ENCODE assay signal across 11 mouse cellular contexts in genomic region chr10:80899074-80899473, GRCm38 (mm10). TPM values are rescaled to one million over a fixed set of nuclear protein-coding genes. Genes with fewer than 3 reads are reported as not detected.
A peak's percentile ranks its signal among the peaks of the same experiment; 100 is the strongest.
DNase-seq lines count a peak whose midpoint lies in the region; ATAC-seq and TF ChIP-seq lines count a peak whose summit lies in the region.
"Had no signal": no experiment of that assay in that cellular context is flagged by ENCODE, and none has a peak within 500 bp of the region (broad histone marks: within the 10 kb centered on the region; RNA-seq: fewer than 3 reads in every experiment).

No protein-coding gene starts in this region.

- WGBS in forebrain, embryonic 11.5 days = 89% methylated on average over 8 of the region's 8 CpGs
- 87% methylated on average over 8 of the region's 8 CpGs for WGBS in forebrain, embryonic 16.5 days
- 87% methylated on average over 8 of the region's 8 CpGs for WGBS in forebrain, embryonic 15.5 days
- WGBS in liver, embryonic 15.5 days (ENCODE audit: insufficient replicate concordance) = 77% methylated on average over 8 of the region's 8 CpGs

- TF ChIP-seq CTCF in E14TG2a.4 (conservative IDR thresholded peaks at IDR 0.05; ENCODE audit: low read length) = no peak

- peaks cover 8% of the 10 kb centered on the region for H3K4me1 ChIP-seq in forebrain, embryonic 11.5 days (replicated peaks; ENCODE audit: control insufficient read depth, insufficient read depth, low read length)
- H3K4me1 ChIP-seq in forebrain, embryonic 16.5 days (replicated peaks; ENCODE audit: control insufficient read depth, insufficient read depth, low read length) = peaks cover 14% of the 10 kb centered on the region
- peaks cover 71% of the 10 kb centered on the region for H3K4me1 ChIP-seq in E14TG2a.4 (replicated peaks; ENCODE audit: low read depth, low read length)
- peaks cover 17% of the 10 kb centered on the region for H3K4me1 ChIP-seq in forebrain, embryonic 15.5 days
- H3K4me1 ChIP-seq in liver, embryonic 15.5 days (replicated peaks) = peaks cover 23% of the 10 kb centered on the region

- H3K9me3 ChIP-seq in forebrain, embryonic 11.5 days (ENCODE audit: control insufficient read depth, low read length) = no peaks in the 10 kb centered on the region
- no peaks in the 10 kb centered on the region for H3K9me3 ChIP-seq in forebrain, embryonic 16.5 days (ENCODE audit: control insufficient read depth, low read length)
- no peaks in the 10 kb centered on the region for H3K9me3 ChIP-seq in E14TG2a.4 (ENCODE audit: low read length)
- no peaks in the 10 kb centered on the region for H3K9me3 ChIP-seq in forebrain, embryonic 15.5 days
- no peaks in the 10 kb centered on the region for H3K9me3 ChIP-seq in liver, embryonic 15.5 days (replicated peaks)

- peak overlapping the region; percentile 84; the same call in 1 of the 2 replicates for H3K4me3 ChIP-seq in forebrain, embryonic 11.5 days (ENCODE audit: low read depth, low read length)
- no peak overlapping the region for H3K4me3 ChIP-seq in forebrain, embryonic 16.5 days (replicated peaks; ENCODE audit: low read length)
- H3K4me3 ChIP-seq in E14TG2a.4 (replicated peaks; ENCODE audit: low read length) = peak overlapping the region; percentile 98
- peak overlapping the region; percentile 69; the same call in 1 of the 2 replicates for H3K4me3 ChIP-seq in forebrain, embryonic 15.5 days
- H3K4me3 ChIP-seq in liver, embryonic 15.5 days (replicated peaks) = peak overlapping the region; percentile 99; the same call in 1 of the 2 replicates

- no peaks in the 10 kb centered on the region; the same call in 1 of the 2 replicates for H3K36me3 ChIP-seq in forebrain, embryonic 11.5 days (ENCODE audit: control insufficient read depth, insufficient read depth, low read length)
- peaks cover 11% of the 10 kb centered on the region for H3K36me3 ChIP-seq in forebrain, embryonic 16.5 days (ENCODE audit: control insufficient read depth, insufficient read depth)
- peaks cover 52% of the 10 kb centered on the region for H3K36me3 ChIP-seq in E14TG2a.4 (ENCODE audit: insufficient read depth, low read length)
- peaks cover 25% of the 10 kb centered on the region for H3K36me3 ChIP-seq in forebrain, embryonic 15.5 days
- peaks cover 33% of the 10 kb centered on the region for H3K36me3 ChIP-seq in liver, embryonic 15.5 days (replicated peaks)

- H3K27me3 ChIP-seq in forebrain, embryonic 11.5 days (ENCODE audit: control insufficient read depth, insufficient read depth, low read length) = no peaks in the 10 kb centered on the region
- no peaks in the 10 kb centered on the region for H3K27me3 ChIP-seq in forebrain, embryonic 16.5 days (replicated peaks; ENCODE audit: control insufficient read depth, insufficient read depth, low read length)
- no peaks in the 10 kb centered on the region; the same call in 1 of the 2 replicates for H3K27me3 ChIP-seq in E14TG2a.4 (ENCODE audit: insufficient read depth, low read length)
- no peaks in the 10 kb centered on the region for H3K27me3 ChIP-seq in forebrain, embryonic 15.5 days
- H3K27me3 ChIP-seq in liver, embryonic 15.5 days = no peaks in the 10 kb centered on the region

- no peak overlapping the region for H3K9ac ChIP-seq in forebrain, embryonic 11.5 days (ENCODE audit: low read length)
- no peak overlapping the region for H3K9ac ChIP-seq in forebrain, embryonic 16.5 days (replicated peaks; ENCODE audit: low read depth, low read length)
- H3K9ac ChIP-seq in forebrain, embryonic 15.5 days (replicated peaks) = peak overlapping the region; percentile 70; the same call in 1 of the 2 replicates
- no peak overlapping the region; the same call in 1 of the 2 replicates for H3K9ac ChIP-seq in liver, embryonic 15.5 days

- DNase-seq in forebrain, embryonic 11.5 days (ENCODE audit: low spot score) = no peak
- no peak for DNase-seq in frontal cortex, postnatal 25 days (ENCODE audit: low spot score in 2 of 2)
- no peak for DNase-seq in layer of hippocampus, adult 9-10 months (ENCODE audit: low spot score)
- no peak for DNase-seq in adrenal gland, postnatal 25 days
- DNase-seq: adrenal gland, postnatal 14 days; kidney, adult 2 months had no signal

- no peak for ATAC-seq in forebrain, embryonic 11.5 days (replicated peaks; ENCODE audit: low FRiP score)
- no peak for ATAC-seq in forebrain, embryonic 16.5 days
- no peak for ATAC-seq in forebrain, embryonic 15.5 days (replicated peaks)
- no peak for ATAC-seq in liver, embryonic 15.5 days (ENCODE audit: insufficient read depth)

- H3K4me2 ChIP-seq in forebrain, embryonic 11.5 days (ENCODE audit: low read depth, low read length, severe bottlenecking) = no peak overlapping the region
- no peak overlapping the region; the same call in 1 of the 2 replicates for H3K4me2 ChIP-seq in forebrain, embryonic 16.5 days (ENCODE audit: low read length)
- H3K4me2 ChIP-seq in forebrain, embryonic 15.5 days (replicated peaks) = peak overlapping the region; percentile 90; the same call in 1 of the 2 replicates
- H3K4me2 ChIP-seq in liver, embryonic 15.5 days = peak overlapping the region; percentile 98

- no peak overlapping the region for H3K27ac ChIP-seq in forebrain, embryonic 11.5 days (ENCODE audit: low read depth, low read length)
- H3K27ac ChIP-seq in forebrain, embryonic 16.5 days (ENCODE audit: low read length) = no peak overlapping the region
- H3K27ac ChIP-seq in forebrain, embryonic 15.5 days (replicated peaks) = no peak overlapping the region
- H3K27ac ChIP-seq in liver, embryonic 15.5 days (replicated peaks) = no peak overlapping the region

RNA-seq across cellular contexts. Expression of gene Timm13, which starts 1.7 kb away (rescaled TPM):
- polyA plus RNA-seq in forebrain, embryonic 11.5 days (2014; fragmentation: Nextera tagmentation; extraction: Ambion mirVana) = 313 and 317 TPM in 2 replicates
- polyA plus RNA-seq in forebrain, embryonic 16.5 days (2015; fragmentation: Nextera tagmentation; extraction: Ambion mirVana) = 298 and 299 TPM in 2 replicates
- polyA plus RNA-seq in forebrain, embryonic 15.5 days (2015; fragmentation: Nextera tagmentation; extraction: Ambion mirVana) = 326 and 357 TPM in 2 replicates
- polyA plus RNA-seq in liver, embryonic 15.5 days (2015; fragmentation: Nextera tagmentation; extraction: Ambion mirVana) = 163 and 165 TPM in 2 replicates
- 188 and 208 TPM in 2 replicates for total RNA-seq in adrenal gland, postnatal 25 days (2021)

RNA-seq across cellular contexts. Expression of gene Lmnb2, which starts 19.0 kb away (rescaled TPM):
- 29.8 and 30.9 TPM in 2 replicates for polyA plus RNA-seq in forebrain, embryonic 11.5 days (2014; fragmentation: Nextera tagmentation; extraction: Ambion mirVana)
- 53.2 and 59.8 TPM in 2 replicates for polyA plus RNA-seq in forebrain, embryonic 16.5 days (2015; fragmentation: Nextera tagmentation; extraction: Ambion mirVana)
- polyA plus RNA-seq in forebrain, embryonic 15.5 days (2015; fragmentation: Nextera tagmentation; extraction: Ambion mirVana) = 50.6 and 53.5 TPM in 2 replicates
- polyA plus RNA-seq in liver, embryonic 15.5 days (2015; fragmentation: Nextera tagmentation; extraction: Ambion mirVana) = 11.0 and 12.4 TPM in 2 replicates
- 14.4 and 15.2 TPM in 2 replicates for total RNA-seq in adrenal gland, postnatal 25 days (2021)

RNA-seq across cellular contexts. Expression of gene Tmprss9, which starts 27.4 kb away (rescaled TPM):
- 0.08 and 0.12 TPM in 2 replicates for polyA plus RNA-seq in forebrain, embryonic 11.5 days (2014; fragmentation: Nextera tagmentation; extraction: Ambion mirVana)
- 0.24 and 0.25 TPM in 2 replicates for polyA plus RNA-seq in forebrain, embryonic 16.5 days (2015; fragmentation: Nextera tagmentation; extraction: Ambion mirVana)
- polyA plus RNA-seq in forebrain, embryonic 15.5 days (2015; fragmentation: Nextera tagmentation; extraction: Ambion mirVana) = 0.06 and 0.15 TPM in 2 replicates
- polyA plus RNA-seq in liver, embryonic 15.5 days (2015; fragmentation: Nextera tagmentation; extraction: Ambion mirVana) = 0.05 TPM in 1 of 2 replicates, not detected in the other
- total RNA-seq in adrenal gland, postnatal 25 days (2021) = not detected in 2 replicates
- total RNA-seq: adrenal gland, postnatal 14 days; monocyte, adult 5-6 weeks had no signal

RNA-seq across cellular contexts. Expression of gene Gadd45b, which starts 30.8 kb away (rescaled TPM):
- 10.7 and 13.0 TPM in 2 replicates for polyA plus RNA-seq in forebrain, embryonic 11.5 days (2014; fragmentation: Nextera tagmentation; extraction: Ambion mirVana)
- polyA plus RNA-seq in forebrain, embryonic 16.5 days (2015; fragmentation: Nextera tagmentation; extraction: Ambion mirVana) = 5.8 and 7.0 TPM in 2 replicates
- polyA plus RNA-seq in forebrain, embryonic 15.5 days (2015; fragmentation: Nextera tagmentation; extraction: Ambion mirVana) = 5.5 and 5.9 TPM in 2 replicates
- polyA plus RNA-seq in liver, embryonic 15.5 days (2015; fragmentation: Nextera tagmentation; extraction: Ambion mirVana) = 3.8 and 4.0 TPM in 2 replicates
- total RNA-seq in adrenal gland, postnatal 25 days (2021) = 15.3 and 15.4 TPM in 2 replicates

RNA-seq across cellular contexts. Expression of gene Sppl2b, which starts 44.0 kb away (rescaled TPM):
- polyA plus RNA-seq in forebrain, embryonic 11.5 days (2014; fragmentation: Nextera tagmentation; extraction: Ambion mirVana) = 37.0 and 39.8 TPM in 2 replicates
- 64.9 and 78.6 TPM in 2 replicates for polyA plus RNA-seq in forebrain, embryonic 16.5 days (2015; fragmentation: Nextera tagmentation; extraction: Ambion mirVana)
- 58.7 and 61.0 TPM in 2 replicates for polyA plus RNA-seq in forebrain, embryonic 15.5 days (2015; fragmentation: Nextera tagmentation; extraction: Ambion mirVana)
- 63.9 and 69.6 TPM in 2 replicates for polyA plus RNA-seq in liver, embryonic 15.5 days (2015; fragmentation: Nextera tagmentation; extraction: Ambion mirVana)
- total RNA-seq in adrenal gland, postnatal 25 days (2021) = 38.8 and 48.5 TPM in 2 replicates

Comparison
In these comparisons a context has a peak if more than half of its experiments do, and no peak if none do; other contexts are left out.
1. H3K4me2 ChIP-seq: peak in forebrain, embryonic 15.5 days (single experiment) and liver, embryonic 15.5 days (single experiment); none in forebrain, embryonic 11.5 days (single experiment) and forebrain, embryonic 16.5 days (single experiment).